Mouse (Mus musculus): Measurements from ENCODE around the gene Depdc5. TPM values are rescaled to one million over a fixed set of nuclear protein-coding genes. Genes with fewer than 3 reads are reported as not detected.
"Not testable (repeated sequence)": the region's sequence is repeated elsewhere in the genome, so short reads cannot be mapped to it uniquely, and the experiment has no call there.

Gene Depdc5
- polyA plus RNA-seq, 1 experiment from 2014 or later, result 20.2 TPM

- Histone ChIP-seq H3K9ac (peak overlapping the region; percentile 97), H3K4me1 (replicated peaks) (peaks cover 20% of the 10 kb centered on the region; the same call in 1 of the 2 replicates), H3K9me3 (no peaks in the 10 kb centered on the region), H3K27me3 (replicated peaks) (no peaks in the 10 kb centered on the region), H3K27ac (peak overlapping the region; percentile 100), H3K4me2 (replicated peaks) (peak overlapping the region; percentile 65), H3K4me3 (replicated peaks) (peak overlapping the region; percentile 88), H3K36me3 (no peaks in the 10 kb centered on the region)
- ATAC-seq, result no peak
- under 1% methylated on average over 12 of the region's 12 CpGs for WGBS
Observed at GRCm38 (mm10) chr5:33019426-33019821, 155.9 kb downstream of the Depdc5 start.

- Histone ChIP-seq H3K36me3 (0 out of 2 replicates have a peak, but pooled peaks cover 3% of the 10 kb centered on the region), H3K9me3 (no peaks in the 10 kb centered on the region), H3K9ac (no peak overlapping the region), H3K27me3 (replicated peaks) (no peaks in the 10 kb centered on the region), H3K4me1 (replicated peaks) (peaks cover 20% of the 10 kb centered on the region; the same call in 1 of the 2 replicates), H3K4me2 (replicated peaks) (no peak overlapping the region), H3K4me3 (replicated peaks) (no peak overlapping the region), H3K27ac (no peak overlapping the region)
- no peak for ATAC-seq
- WGBS, result 78% methylated on average over 2 of the region's 2 CpGs
Observed at GRCm38 (mm10) chr5:33021622-33022021, 158.1 kb downstream of the Depdc5 start.

GRCm38 (mm10) chr5:33023337-33023736 lies 159.8 kb downstream of the Depdc5 start:
- H3K36me3 ChIP-seq, result 0 out of 2 replicates have a peak, but pooled peaks cover 3% of the 10 kb centered on the region
- H3K9me3 ChIP-seq, result no peaks in the 10 kb centered on the region
- H3K9ac ChIP-seq, result no peak overlapping the region
- no peak overlapping the region for H3K27ac ChIP-seq
- 88% methylated on average over 4 of the region's 4 CpGs for WGBS
- peaks cover 15% of the 10 kb centered on the region; the same call in 1 of the 2 replicates for H3K4me1 ChIP-seq (replicated peaks)
- H3K4me3 ChIP-seq (replicated peaks), result no peak overlapping the region
- no peak overlapping the region for H3K4me2 ChIP-seq (replicated peaks)
- H3K27me3 ChIP-seq (replicated peaks), result no peaks in the 10 kb centered on the region
- ATAC-seq, result no peak

- H3K9me3 ChIP-seq, result no peaks in the 10 kb centered on the region
- peak; percentile 29; the same call in 1 of the 2 replicates for ATAC-seq
- H3K9ac ChIP-seq, result no peak overlapping the region
- peaks cover 6% of the 10 kb centered on the region; the same call in 1 of the 2 replicates for H3K36me3 ChIP-seq
- H3K4me2 ChIP-seq (replicated peaks), result no peak overlapping the region
- H3K27me3 ChIP-seq (replicated peaks), result no peaks in the 10 kb centered on the region
- peaks cover 15% of the 10 kb centered on the region; the same call in 1 of the 2 replicates for H3K4me1 ChIP-seq (replicated peaks)
- H3K4me3 ChIP-seq (replicated peaks), result no peak overlapping the region
- 37% methylated on average over 5 of the region's 5 CpGs for WGBS
- H3K27ac ChIP-seq, result no peak overlapping the region
Observed at GRCm38 (mm10) chr5:33024474-33024873, 161.0 kb downstream of the Depdc5 start.

- H3K27me3 ChIP-seq (replicated peaks), result no peaks in the 10 kb centered on the region
- H3K36me3 ChIP-seq, result peaks cover 6% of the 10 kb centered on the region; the same call in 1 of the 2 replicates
- H3K4me1 ChIP-seq (replicated peaks), result peaks cover 3% of the 10 kb centered on the region; the same call in 1 of the 2 replicates
- no peak overlapping the region for H3K4me2 ChIP-seq (replicated peaks)
- ATAC-seq, result no peak
- WGBS, result 75% methylated on average over 2 of the region's 2 CpGs
- no peak overlapping the region for H3K27ac ChIP-seq
- H3K9me3 ChIP-seq, result no peaks in the 10 kb centered on the region
- H3K9ac ChIP-seq, result no peak overlapping the region
- no peak overlapping the region for H3K4me3 ChIP-seq (replicated peaks)
Observed at GRCm38 (mm10) chr5:33028656-33029055, 165.2 kb downstream of the Depdc5 start.

GRCm38 (mm10) chr5:33030425-33031175 lies 167.1 kb downstream of the Depdc5 start:
- peaks cover 5% of the 10 kb centered on the region; the same call in 1 of the 2 replicates for H3K36me3 ChIP-seq
- no peak for ATAC-seq
- H3K4me1 ChIP-seq (replicated peaks), result no peaks in the 10 kb centered on the region
- no peak overlapping the region for H3K27ac ChIP-seq
- H3K9ac ChIP-seq, result no peak overlapping the region
- H3K4me3 ChIP-seq (replicated peaks), result no peak overlapping the region
- no peaks in the 10 kb centered on the region for H3K27me3 ChIP-seq (replicated peaks)
- no peaks in the 10 kb centered on the region for H3K9me3 ChIP-seq
- H3K4me2 ChIP-seq (replicated peaks), result no peak overlapping the region
- WGBS, result 75% methylated on average over 4 of the region's 4 CpGs

- Histone ChIP-seq H3K9ac (no peak overlapping the region), H3K4me1 (replicated peaks) (no peaks in the 10 kb centered on the region), H3K4me3 (replicated peaks) (no peak overlapping the region), H3K9me3 (no peaks in the 10 kb centered on the region), H3K36me3 (peaks cover 3% of the 10 kb centered on the region; the same call in 1 of the 2 replicates), H3K27ac (no peak overlapping the region), H3K4me2 (replicated peaks) (no peak overlapping the region), H3K27me3 (replicated peaks) (no peaks in the 10 kb centered on the region)
- WGBS, result 73% methylated on average over 10 of the region's 10 CpGs
- ATAC-seq, result no peak
Observed at GRCm38 (mm10) chr5:33032036-33032773, 168.7 kb downstream of the Depdc5 start.

- Histone ChIP-seq H3K36me3 (peaks cover 3% of the 10 kb centered on the region; the same call in 1 of the 2 replicates), H3K4me2 (replicated peaks) (no peak overlapping the region), H3K27me3 (replicated peaks) (no peaks in the 10 kb centered on the region), H3K9me3 (no peaks in the 10 kb centered on the region), H3K27ac (no peak overlapping the region), H3K4me3 (replicated peaks) (no peak overlapping the region), H3K9ac (no peak overlapping the region), H3K4me1 (replicated peaks) (no peaks in the 10 kb centered on the region)
- peak; percentile 83 for ATAC-seq
- WGBS, result 2% methylated on average over 4 of the region's 4 CpGs
Observed at GRCm38 (mm10) chr5:33033121-33033520, 169.6 kb downstream of the Depdc5 start.

GRCm38 (mm10) chr5:33033633-33034032 lies 170.1 kb downstream of the Depdc5 start:
- not testable (repeated sequence) for ATAC-seq, H3K27ac ChIP-seq

GRCm38 (mm10) chr5:33034100-33034499 lies 170.6 kb downstream of the Depdc5 start:
- no peak overlapping the region for H3K4me3 ChIP-seq (replicated peaks)
- no peaks in the 10 kb centered on the region for H3K36me3 ChIP-seq
- no peaks in the 10 kb centered on the region for H3K4me1 ChIP-seq (replicated peaks)
- no peak overlapping the region for H3K27ac ChIP-seq
- no peaks in the 10 kb centered on the region for H3K9me3 ChIP-seq
- H3K4me2 ChIP-seq (replicated peaks), result no peak overlapping the region
- no peak; the same call in 1 of the 2 replicates for ATAC-seq
- no peaks in the 10 kb centered on the region for H3K27me3 ChIP-seq (replicated peaks)
- WGBS, result 21% methylated on average over 7 of the region's 7 CpGs
- H3K9ac ChIP-seq, result no peak overlapping the region

More at GRCm38 (mm10) chr5:33033633-33034032, 170.1 kb downstream of the Depdc5 start:
- H3K4me1 ChIP-seq (replicated peaks); H3K36me3 ChIP-seq; H3K9ac ChIP-seq; H3K27me3 ChIP-seq (replicated peaks); H3K4me3 ChIP-seq (replicated peaks); H3K9me3 ChIP-seq; H3K4me2 ChIP-seq (replicated peaks): not testable (repeated sequence)
- 42% methylated on average over 8 of the region's 8 CpGs for WGBS

- ATAC-seq, result no peak
- Histone ChIP-seq H3K4me3 (replicated peaks) (no peak overlapping the region), H3K4me2 (replicated peaks) (no peak overlapping the region), H3K9me3 (no peaks in the 10 kb centered on the region), H3K4me1 (replicated peaks) (peaks cover 3% of the 10 kb centered on the region), H3K9ac (no peak overlapping the region), H3K36me3 (no peaks in the 10 kb centered on the region), H3K27me3 (replicated peaks) (no peaks in the 10 kb centered on the region), H3K27ac (no peak overlapping the region)
- 31% methylated on average over 3 of the region's 3 CpGs for WGBS
Observed at GRCm38 (mm10) chr5:33034916-33035315, 171.4 kb downstream of the Depdc5 start.
